Mouse (Mus musculus) cerebellum, postnatal 10 days (tissue): ENCODE measurements around the gene Myom1.
A peak's percentile ranks its signal among the peaks of the same experiment; 100 is the strongest.

ENCODE experiments used
- DNase-seq, 2 experiments: peaks; one replicate each; pipeline ENCODE4 v3.0.0; 2021; ENCODE audit warnings: mixed read lengths in 2 of 2

The Myom1 gene

DNA sequence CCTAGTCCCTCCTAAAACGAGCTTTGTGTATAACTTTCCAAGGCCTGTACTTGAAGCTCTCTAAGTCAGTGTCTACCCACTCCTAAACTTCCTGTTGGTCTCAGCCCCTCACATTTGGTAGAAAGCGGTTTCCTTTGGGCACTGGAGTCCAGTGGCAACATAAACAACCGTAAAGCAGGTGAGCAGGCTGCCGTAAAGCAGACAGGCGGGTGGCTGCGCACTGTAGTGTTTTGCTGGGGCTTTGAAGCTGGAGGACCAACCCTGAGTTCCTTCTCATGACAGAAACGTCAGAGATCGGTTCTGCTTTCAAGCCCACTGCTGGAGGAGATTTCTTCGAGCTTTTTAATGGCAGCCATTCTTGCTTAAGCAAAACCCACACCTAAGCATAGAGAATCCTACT lies 9.8 kb upstream of the Myom1 start:
- DNase-seq: no peak

- DNase-seq: no peak
Observed at GRCm38 (mm10) chr17:70993385-70993807, 9.0 kb upstream of the Myom1 start.

DNA sequence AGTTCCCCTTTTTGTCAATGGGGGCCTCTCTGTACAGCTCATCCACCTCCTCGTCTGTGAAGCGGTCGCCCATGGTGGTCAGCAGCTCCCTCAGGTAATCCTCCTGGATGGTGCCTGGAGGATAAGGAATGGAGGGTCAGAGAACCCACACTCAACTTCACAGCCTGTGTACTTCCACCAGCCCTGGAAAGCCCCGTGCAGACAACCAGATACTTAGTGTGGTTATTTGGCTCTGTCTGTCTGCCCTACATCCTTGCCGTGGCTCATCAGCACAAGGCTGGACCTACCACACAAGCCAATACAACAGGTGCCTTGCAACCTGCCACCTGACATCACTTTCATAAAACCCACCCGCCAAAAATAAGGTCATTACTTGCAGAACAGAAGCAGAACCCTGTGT lies 7.8 kb upstream of the Myom1 start:
- no peak for DNase-seq

DNA sequence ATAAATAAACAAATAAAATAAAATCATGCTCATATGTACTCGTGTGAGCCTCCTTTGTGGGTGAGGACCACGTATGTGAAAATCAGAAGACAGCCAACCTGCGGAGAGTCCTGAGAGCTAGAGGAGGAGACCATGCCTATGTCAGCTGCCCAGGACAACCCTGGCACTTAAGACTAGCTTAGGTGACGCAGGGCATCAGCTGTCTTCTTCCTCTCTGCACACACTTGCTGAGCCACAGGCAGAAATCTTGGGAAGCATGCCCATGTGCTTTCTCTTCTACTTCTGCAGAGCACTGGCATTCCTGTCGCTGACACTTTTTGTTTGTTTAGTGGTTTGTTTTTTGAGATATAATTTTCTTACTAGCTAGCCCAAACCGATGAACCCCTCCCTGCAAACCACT lies 6.9 kb upstream of the Myom1 start:
- no peak for DNase-seq

DNA sequence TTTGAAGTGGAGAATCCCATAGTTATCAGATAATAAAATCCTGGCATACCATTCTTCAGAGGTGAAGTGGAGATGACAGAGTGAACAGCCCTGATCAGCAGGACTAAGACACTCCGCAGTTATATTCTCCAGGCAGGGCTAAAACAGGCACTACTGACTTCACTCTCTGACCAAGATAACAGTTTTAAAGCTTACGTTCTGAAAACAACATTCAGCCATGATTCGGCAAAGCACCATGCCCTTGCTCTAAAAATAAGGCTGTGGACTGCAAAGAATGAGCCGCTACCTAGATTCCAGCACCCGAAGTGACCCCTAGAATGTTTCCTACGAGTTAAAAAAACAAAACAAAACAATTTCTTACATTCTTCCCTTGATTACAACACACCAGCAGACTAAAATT lies 4.6 kb upstream of the Myom1 start:
- DNase-seq: no peak

DNA sequence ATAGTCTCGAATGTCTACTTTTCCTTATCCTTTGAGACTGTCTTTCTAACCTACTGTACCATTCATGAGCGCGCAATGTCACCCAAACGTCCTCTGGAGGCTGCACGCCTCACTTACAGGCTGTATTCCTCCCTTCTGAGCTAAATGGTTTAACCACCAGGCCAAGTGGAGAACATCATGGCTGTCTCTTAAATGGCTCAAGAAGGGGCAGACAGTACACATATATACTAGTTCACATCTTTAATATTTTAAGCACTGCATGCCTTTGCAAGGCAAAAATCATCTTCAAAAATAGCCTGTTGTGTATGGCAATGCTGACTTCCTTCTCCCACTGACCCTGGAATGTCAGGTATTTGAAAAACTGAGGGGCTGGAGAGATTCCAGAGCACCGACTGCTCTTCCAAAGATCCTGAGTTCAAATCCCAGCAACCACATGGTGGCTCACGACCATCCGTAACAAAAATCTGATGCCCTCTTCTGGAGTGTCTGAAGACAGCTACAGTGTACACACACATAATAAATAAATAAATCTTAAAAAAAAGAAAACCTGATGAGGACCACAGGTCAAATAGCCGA lies 3.9 kb upstream of the Myom1 start:
- no peak for DNase-seq

DNA sequence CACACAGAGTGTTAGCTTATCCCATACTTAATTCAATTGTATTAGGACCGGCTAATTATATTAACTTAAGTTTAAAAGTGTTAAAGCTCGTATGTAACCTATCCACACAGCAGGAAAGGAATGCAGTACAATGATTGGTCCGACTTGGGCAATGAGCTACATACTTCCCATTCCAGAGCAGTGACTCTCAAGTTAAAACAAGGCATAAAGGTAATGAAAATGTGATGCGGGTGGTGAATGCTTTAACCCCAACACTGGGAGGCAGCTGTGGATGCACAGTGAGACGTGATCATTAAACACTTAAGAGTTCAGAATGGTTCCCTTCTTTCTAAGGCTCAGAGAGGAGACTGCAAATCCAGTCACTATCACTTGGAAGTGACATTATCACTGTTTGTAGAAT lies 3.2 kb upstream of the Myom1 start:
- no peak for DNase-seq

GRCm38 (mm10) chr17:71000255-71000654 lies 2.2 kb upstream of the Myom1 start:
- DNase-seq: no peak

DNA sequence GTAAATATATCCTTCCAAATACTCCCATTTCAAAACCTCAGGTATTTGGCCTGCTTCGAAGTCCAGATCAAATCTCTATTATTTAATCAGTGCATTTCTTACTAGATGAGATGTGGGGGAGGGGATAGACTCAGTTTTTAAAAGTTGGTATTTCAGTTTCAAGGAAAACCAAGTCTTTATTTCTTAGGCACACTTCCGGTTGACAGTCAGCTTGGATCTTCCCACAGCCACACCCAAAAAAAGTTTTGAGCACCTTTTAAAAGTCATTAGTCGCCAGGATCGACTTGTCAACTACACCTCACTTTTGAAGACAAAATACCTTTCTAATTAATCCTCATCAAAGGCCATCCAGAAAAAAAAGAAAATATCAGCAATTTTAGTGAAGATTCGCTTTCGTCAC lies 1.4 kb upstream of the Myom1 start:
- DNase-seq: no peak

DNA sequence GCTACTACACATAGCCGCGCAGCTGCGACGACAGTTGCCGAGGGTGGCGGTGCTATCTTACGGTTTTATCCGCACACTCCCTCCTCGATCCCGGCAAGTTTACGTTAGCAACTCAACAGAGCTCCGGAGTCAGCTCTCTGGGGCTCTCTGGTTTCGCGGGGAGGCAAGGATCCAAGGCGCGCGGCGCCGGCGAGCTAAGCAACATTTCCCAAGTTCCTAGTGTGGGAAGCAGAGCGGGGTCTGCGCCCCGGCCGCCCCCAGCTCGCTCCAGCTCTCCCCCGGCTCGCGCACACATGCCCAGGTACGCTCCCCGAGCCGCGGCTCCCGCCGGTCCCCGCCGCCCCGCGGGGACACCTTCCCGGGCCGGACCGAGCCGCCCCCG lies 743 bp upstream of the Myom1 start:
- peak; percentile 55 for DNase-seq

DNA sequence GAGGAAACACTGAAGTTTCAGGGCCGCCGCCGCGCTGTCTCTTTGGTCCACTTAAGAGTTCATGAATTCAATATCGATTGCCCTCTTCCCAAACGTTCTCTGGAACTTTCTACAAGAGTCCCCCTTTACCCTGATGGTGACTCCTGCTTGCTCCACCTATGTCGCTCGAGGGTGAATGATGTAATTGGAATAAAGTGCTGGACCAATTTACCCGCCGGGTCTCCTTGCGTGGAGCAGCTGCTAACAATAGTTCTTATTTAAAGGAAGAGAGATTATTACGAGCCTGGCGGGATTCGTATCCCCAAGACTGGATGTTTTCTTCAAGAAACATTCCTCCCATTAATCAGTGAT lies 286 bp downstream of the Myom1 start, which contains the start of gene Myl12a:
Gene Myl12a, minus strand, starts transcription at position 135 of the 351 bp plus-strand sequence.
- DNase-seq: no peak

DNA sequence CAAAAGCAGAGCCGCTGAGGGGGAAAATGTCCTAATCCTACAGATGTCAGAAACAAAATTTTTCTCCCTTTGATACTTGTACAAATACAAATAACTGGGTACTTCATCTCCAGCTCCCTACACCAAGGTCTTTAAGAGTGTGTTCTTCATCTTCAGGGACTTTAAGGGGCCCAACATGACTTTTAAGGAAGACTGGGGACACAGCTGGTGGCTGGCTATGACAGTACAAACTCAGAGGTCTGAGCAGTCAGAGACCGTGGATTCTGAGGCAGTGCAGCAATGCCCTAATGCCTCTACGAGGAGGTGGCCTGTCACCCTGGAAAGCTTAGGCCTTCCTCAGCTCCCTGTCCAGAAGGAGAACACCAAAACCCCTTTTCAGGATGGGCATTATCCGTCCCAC lies 679 bp downstream of the Myom1 start:
- no peak for DNase-seq

- no peak for DNase-seq
Observed at GRCm38 (mm10) chr17:71003721-71004120, 1.3 kb downstream of the Myom1 start.

GRCm38 (mm10) chr17:71004186-71004960 lies 1.9 kb downstream of the Myom1 start:
- no peak for DNase-seq

DNA sequence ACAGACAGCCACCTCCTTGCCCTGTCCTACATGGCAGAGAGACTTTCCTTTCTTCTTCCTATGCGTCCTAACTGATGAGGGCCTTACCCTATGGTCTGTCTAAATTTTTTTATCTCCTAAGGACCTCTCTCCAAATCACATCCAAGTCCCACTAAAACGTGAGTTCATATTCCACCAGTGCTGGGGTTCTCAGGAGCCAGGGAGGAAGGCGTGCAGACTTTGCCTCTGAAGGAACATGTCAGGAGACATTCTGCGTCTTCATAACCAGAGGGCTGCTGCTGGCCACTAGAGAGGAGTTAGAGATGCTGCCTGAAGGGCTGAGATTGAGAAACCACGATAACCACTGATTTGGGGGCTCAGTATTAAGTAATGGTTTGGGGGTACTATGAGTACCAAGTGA lies 4.5 kb downstream of the Myom1 start:
- no peak for DNase-seq

DNA sequence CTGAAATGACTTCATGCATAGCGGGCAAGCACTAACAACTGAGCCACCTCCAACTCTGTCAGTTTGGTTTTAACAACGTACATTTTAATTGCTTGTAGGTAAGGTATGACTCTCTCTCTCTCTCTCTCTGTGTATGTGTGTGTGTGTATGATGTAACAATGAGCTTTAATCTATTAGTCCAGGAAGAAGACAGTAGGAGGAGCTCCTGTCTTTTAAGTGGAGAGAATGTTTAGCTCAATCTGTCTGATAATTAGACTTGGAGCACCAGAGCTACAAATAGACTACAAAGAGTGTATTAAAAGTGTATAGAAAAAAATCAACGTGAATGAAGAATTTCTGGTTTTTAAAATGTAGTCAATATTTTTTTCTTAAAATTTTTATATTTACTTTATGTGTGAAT lies 6.2 kb downstream of the Myom1 start:
- no peak for DNase-seq

- no peak for DNase-seq
Observed at GRCm38 (mm10) chr17:71009751-71010150, 7.3 kb downstream of the Myom1 start.

DNA sequence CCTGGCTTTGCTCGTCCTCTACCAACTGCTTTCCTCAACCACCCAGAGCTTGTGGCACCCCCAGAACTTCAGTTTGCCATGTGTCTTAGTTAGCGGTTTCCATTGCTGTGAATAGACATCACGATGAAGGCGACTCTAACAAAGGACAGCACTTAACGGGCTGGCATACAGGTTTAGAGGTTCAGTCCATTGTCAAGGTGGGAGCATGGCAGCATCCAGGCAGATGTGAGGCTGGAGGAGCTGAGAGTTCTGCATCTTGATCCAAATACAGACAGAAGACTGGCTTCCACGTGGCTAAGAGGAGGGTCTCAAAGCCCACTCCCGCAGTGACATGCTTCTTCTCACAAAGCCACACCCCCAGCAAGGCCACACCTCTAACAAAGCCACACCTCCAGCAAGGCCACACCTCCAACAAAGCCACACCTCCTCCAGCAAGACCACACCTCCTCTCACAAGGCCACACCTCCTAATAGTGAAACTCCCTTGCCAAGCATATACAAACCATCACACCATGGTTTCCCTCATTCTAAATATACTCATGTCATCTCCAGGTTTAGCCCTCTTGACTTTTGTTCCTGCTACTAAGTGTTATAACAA lies 8.3 kb downstream of the Myom1 start:
- no peak for DNase-seq

GRCm38 (mm10) chr17:71011931-71012662 lies 9.7 kb downstream of the Myom1 start:
- DNase-seq: no peak

- DNase-seq: no peak
Observed at GRCm38 (mm10) chr17:71013105-71013504, 10.7 kb downstream of the Myom1 start.

DNA sequence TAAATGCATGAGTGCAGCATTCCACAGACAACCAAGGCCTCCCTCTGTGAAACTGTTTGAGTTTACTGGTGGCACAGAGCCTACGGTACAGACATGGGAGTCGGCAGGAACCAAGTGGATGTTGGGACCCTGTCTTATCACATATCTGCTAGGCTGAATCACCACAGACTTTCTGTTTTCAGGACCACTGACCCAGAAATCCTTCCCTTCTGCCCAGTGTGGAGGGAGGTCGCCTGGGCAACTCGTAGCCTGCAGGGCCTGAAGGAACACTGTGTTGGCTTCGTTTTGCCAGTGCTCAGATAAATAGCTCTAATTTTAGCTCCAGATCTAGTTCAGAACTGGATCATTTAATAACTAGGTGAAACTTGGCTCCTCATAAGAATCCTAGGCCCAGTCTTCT lies 12.5 kb downstream of the Myom1 start:
- peak; percentile 9 to 12 for DNase-seq

- no peak for DNase-seq
Observed at GRCm38 (mm10) chr17:71017457-71017998, 15.1 kb downstream of the Myom1 start.

DNA sequence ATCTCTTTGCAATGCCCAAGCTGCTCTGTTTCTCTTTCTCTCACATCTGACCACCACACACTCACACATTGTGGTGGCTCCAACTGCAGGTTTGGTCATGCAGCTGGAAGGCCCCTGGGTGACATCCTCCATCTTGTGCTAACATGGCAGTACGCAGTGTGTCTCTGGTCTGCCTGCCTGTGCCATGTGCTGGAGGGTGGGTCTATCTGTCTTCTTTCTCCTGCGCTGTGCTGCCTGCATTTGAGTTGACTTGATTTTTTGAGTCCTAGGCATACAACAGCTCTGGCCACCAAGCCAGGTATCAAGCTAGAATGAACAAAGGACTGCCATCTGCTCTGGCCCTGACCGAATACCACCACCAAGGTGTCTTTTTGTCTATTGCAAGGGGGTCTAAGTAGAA lies 15.7 kb downstream of the Myom1 start:
- no peak for DNase-seq
